Mouse (Mus musculus): ENCODE results near the gene Slc26a11. TPM values are rescaled to one million over a fixed set of nuclear protein-coding genes. Genes with fewer than 3 reads are reported as not detected.
"Not testable (repeated sequence)": the region's sequence is repeated elsewhere in the genome, so short reads cannot be mapped to it uniquely, and the experiment has no call there.

Slc26a11 gene
- polyA plus RNA-seq, 1 experiment = 8.0 TPM

- WGBS = 3% methylated on average over 23 of the region's 23 CpGs
- DNase-seq (ENCODE audit: low read depth, low spot score) = no peak
Measured at GRCm38 (mm10) chr11:119354798-119355442, 437 bp upstream of the Slc26a11 start.

- DNase-seq (ENCODE audit: low read depth, low spot score) = no peak
- 91% methylated on average over 10 of the region's 10 CpGs for WGBS
Measured at GRCm38 (mm10) chr11:119359089-119359488, 3.7 kb downstream of the Slc26a11 start.

- DNase-seq (ENCODE audit: low read depth, low spot score) = no peak
- WGBS = 38% methylated on average over 11 of the region's 11 CpGs
Measured at GRCm38 (mm10) chr11:119362769-119363533, 7.6 kb downstream of the Slc26a11 start.

- 29% methylated on average over 11 of the region's 11 CpGs for WGBS
- DNase-seq (ENCODE audit: low read depth, low spot score) = peak; percentile 35
Measured at GRCm38 (mm10) chr11:119363534-119364145, 8.3 kb downstream of the Slc26a11 start.

- peak; percentile 86 for DNase-seq (ENCODE audit: low read depth, low spot score)
- WGBS = 20% methylated on average over 6 of the region's 6 CpGs
Measured at GRCm38 (mm10) chr11:119375425-119375824, 20.1 kb downstream of the Slc26a11 start.

GRCm38 (mm10) chr11:119377326-119377725, 22.0 kb downstream of the Slc26a11 start:
- WGBS = 87% methylated on average over 11 of the region's 11 CpGs
- DNase-seq (ENCODE audit: low read depth, low spot score) = no peak

- WGBS = 97% methylated on average over 1 of the region's 1 CpGs
- DNase-seq (ENCODE audit: low read depth, low spot score) = no peak
Measured at GRCm38 (mm10) chr11:119378551-119378950, 23.2 kb downstream of the Slc26a11 start.

- 79% methylated on average over 9 of the region's 9 CpGs for WGBS
- no peak for DNase-seq (ENCODE audit: low read depth, low spot score)
Measured at GRCm38 (mm10) chr11:119381631-119382337, 26.4 kb downstream of the Slc26a11 start.

- DNase-seq (ENCODE audit: low read depth, low spot score) = no peak
- 78% methylated on average over 6 of the region's 6 CpGs for WGBS
Measured at GRCm38 (mm10) chr11:119382338-119382850, 27.0 kb downstream of the Slc26a11 start.

- no peak for DNase-seq (ENCODE audit: low read depth, low spot score)
- 88% methylated on average over 4 of the region's 4 CpGs for WGBS
Measured at GRCm38 (mm10) chr11:119384904-119385303, 29.5 kb downstream of the Slc26a11 start.

GRCm38 (mm10) chr11:119386306-119386705, 30.9 kb downstream of the Slc26a11 start:
- 84% methylated on average over 5 of the region's 5 CpGs for WGBS
- no peak for DNase-seq (ENCODE audit: low read depth, low spot score)

- 57% methylated on average over 3 of the region's 3 CpGs for WGBS
Measured at GRCm38 (mm10) chr11:119387273-119387672, 31.9 kb downstream of the Slc26a11 start.

GRCm38 (mm10) chr11:119389851-119390270, 34.5 kb downstream of the Slc26a11 start:
- DNase-seq (ENCODE audit: low read depth, low spot score) = no peak
- under 1% methylated on average over 35 of the region's 35 CpGs for WGBS

More at GRCm38 (mm10) chr11:119387273-119387672, 31.9 kb downstream of the Slc26a11 start:
- DNase-seq (ENCODE audit: low read depth, low spot score) = not testable (repeated sequence)

GRCm38 (mm10) chr11:119390271-119391231, 35.2 kb downstream of the Slc26a11 start:
- WGBS = 2% methylated on average over 53 of the region's 53 CpGs
- DNase-seq (ENCODE audit: low read depth, low spot score) = no peak

- WGBS = 32% methylated on average over 7 of the region's 7 CpGs
- DNase-seq (ENCODE audit: low read depth, low spot score) = no peak
Measured at GRCm38 (mm10) chr11:119391386-119392000, 36.1 kb downstream of the Slc26a11 start.

- no peak for DNase-seq (ENCODE audit: low read depth, low spot score)
- WGBS = 10% methylated on average over 12 of the region's 12 CpGs
Measured at GRCm38 (mm10) chr11:119392001-119392614, 36.8 kb downstream of the Slc26a11 start.

GRCm38 (mm10) chr11:119392800-119393482, 37.6 kb downstream of the Slc26a11 start, which contains the start of gene Rnf213:
Gene Rnf213, plus strand, starts transcription at chr11:119393100.
- DNase-seq (ENCODE audit: low read depth, low spot score) = no peak
- under 1% methylated on average over 19 of the region's 19 CpGs for WGBS

All from large intestine, adult 2 months (tissue).